Mouse (Mus musculus): ENCODE measurements around the gene Tmprss7.

DNA sequence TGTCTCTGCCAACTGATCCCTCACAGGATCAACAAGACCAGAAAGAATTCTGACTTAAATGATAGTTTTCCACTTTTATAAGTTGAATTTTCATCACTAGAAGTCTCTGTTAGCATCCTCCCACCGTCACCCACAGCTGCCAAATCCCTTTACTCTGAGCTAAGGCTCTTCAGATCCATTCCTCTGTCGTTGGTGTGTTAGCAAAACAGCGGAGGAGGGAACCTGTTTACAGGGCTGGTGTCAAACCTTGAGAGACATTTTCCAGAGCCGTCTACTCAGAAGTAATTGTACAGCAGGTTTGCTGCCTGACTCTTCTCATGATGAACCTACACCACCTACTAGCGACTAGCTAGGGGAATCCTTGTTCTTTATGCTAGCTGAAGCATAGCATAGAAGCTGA, 5.8 kb upstream of the Tmprss7 start:
- TF ChIP-seq CTCF (conservative IDR thresholded peaks at IDR 0.05; ENCODE audit: low read length) (no peak), NANOG (IDR thresholded peaks at IDR 0.05; ENCODE audit: borderline replicate concordance, low read length) (no peak), POU5F1 (IDR thresholded peaks at IDR 0.05; ENCODE audit: borderline replicate concordance, low read length) (no peak)
